Mouse (Mus musculus) mouse trophoblast stem cell (cell line): ENCODE measurements at regions not wholly inside any gene's neighbourhood (a gene's known extent, or its start where the extent isn't known, plus 50 kb on each side); places are given as distances from the start of the nearest gene placed in this dataset.

Experiments
- in situ Hi-C, 2 experiments: fragments of 300-500 bp; cut with MseI, MboI; formaldehyde crosslinking; loops; 2 replicates in 1 of 2; 3 replicates in 1 of 2; pipeline ENCODE4 v1.15.1; 2025

- in situ Hi-C loops: loop anchor here in 1 of 2 experiments (25.0 kb wide), 1 partner anchor 341 kb away; no protein-coding TSS in a partner anchor
Observed at GRCm38 (mm10) chr12:56403626-56404025, 57.9 kb upstream of the Mbip start.

GRCm38 (mm10) chr12:56402844-56403243 is 57.1 kb upstream of the Mbip start:
- in situ Hi-C loops: loop anchor here in 1 of 2 experiments (25.0 kb wide), 1 partner anchor 341 kb away; no protein-coding TSS in a partner anchor

- in situ Hi-C loops: loop anchor here in 1 of 2 experiments (25.0 kb wide), 1 partner anchor 340 kb away; no protein-coding TSS in a partner anchor
Observed at GRCm38 (mm10) chr12:56402137-56402536, 56.4 kb upstream of the Mbip start.
